Mouse (Mus musculus) erythroid progenitor cell, adult 5-6 weeks (primary cell): Measurements from ENCODE around the gene Atp6v0e. TPM values are rescaled to one million over a fixed set of nuclear protein-coding genes. Genes with fewer than 3 reads are reported as not detected.

Source experiments
- ATAC-seq: replicated peaks from 2 replicates; pipeline ENCODE4 v1.8.0; 2016; ENCODE audit warnings: moderate number of reproducible peaks, mild to moderate bottlenecking, moderate TSS enrichment, inconsistent platforms; ENCODE audit not compliant: poor library complexity, low FRiP score, severe bottlenecking
- total RNA-seq, 2 experiments: library from RNA; stranded (forward) in 1 of 2; stranded (reverse) in 1 of 2; fragments of 150-400 nt in 1 of 2; fragments of 186-747, 209-891 nt in 1 of 2; gene quantifications; 2 replicates each; pipeline versions ENCODE4 v1.2.3 to v1.2.4; 2015 to 2017; ENCODE audit warnings: low replicate concordance in 2 of 2

Gene Atp6v0e
- total RNA-seq (2015; ENCODE audit: low replicate concordance) (77.1 and 104 TPM in 2 replicates), total RNA-seq (2017; ENCODE audit: low replicate concordance) (81.9 and 122 TPM in 2 replicates)

- ATAC-seq, result peak; percentile 91
Measured at GRCm38 (mm10) chr17:26662978-26663683, at the start of gene Atp6v0e. TSS of gene Atp6v0e (plus strand) at chr17:26663231.

- no peak for ATAC-seq
Measured at GRCm38 (mm10) chr17:26614286-26614685, 48.7 kb upstream of the Atp6v0e start.

- no peak for ATAC-seq
Measured at GRCm38 (mm10) chr17:26614708-26615486, 48.1 kb upstream of the Atp6v0e start.

GRCm38 (mm10) chr17:26616696-26617095, 46.3 kb upstream of the Atp6v0e start:
- no peak for ATAC-seq

- no peak for ATAC-seq
Measured at GRCm38 (mm10) chr17:26618498-26618897, 44.5 kb upstream of the Atp6v0e start.

GRCm38 (mm10) chr17:26619577-26619976, 43.5 kb upstream of the Atp6v0e start:
- ATAC-seq, result no peak

GRCm38 (mm10) chr17:26620292-26620691, 42.7 kb upstream of the Atp6v0e start:
- ATAC-seq, result no peak

- ATAC-seq, result no peak
Measured at GRCm38 (mm10) chr17:26620786-26621766, 42.0 kb upstream of the Atp6v0e start.

GRCm38 (mm10) chr17:26621912-26622311, 41.1 kb upstream of the Atp6v0e start:
- no peak for ATAC-seq

GRCm38 (mm10) chr17:26623991-26624390, 39.0 kb upstream of the Atp6v0e start:
- no peak for ATAC-seq

GRCm38 (mm10) chr17:26624999-26625398, 38.0 kb upstream of the Atp6v0e start:
- ATAC-seq, result no peak

- no peak for ATAC-seq
Measured at GRCm38 (mm10) chr17:26625521-26626010, 37.5 kb upstream of the Atp6v0e start.

- no peak for ATAC-seq
Measured at GRCm38 (mm10) chr17:26628479-26628878, 34.6 kb upstream of the Atp6v0e start.

- no peak for ATAC-seq
Measured at GRCm38 (mm10) chr17:26628936-26629335, 34.1 kb upstream of the Atp6v0e start.

- no peak for ATAC-seq
Measured at GRCm38 (mm10) chr17:26631811-26632327, 31.2 kb upstream of the Atp6v0e start.

- ATAC-seq, result no peak
Measured at GRCm38 (mm10) chr17:26633186-26633585, 29.8 kb upstream of the Atp6v0e start.

- ATAC-seq, result no peak
Measured at GRCm38 (mm10) chr17:26633926-26634325, 29.1 kb upstream of the Atp6v0e start.

GRCm38 (mm10) chr17:26634539-26634938, 28.5 kb upstream of the Atp6v0e start:
- ATAC-seq, result no peak

GRCm38 (mm10) chr17:26635951-26636350, 27.1 kb upstream of the Atp6v0e start:
- ATAC-seq, result no peak
